Mouse (Mus musculus): ENCODE results near the gene Rell1.

Rell1 gene

GRCm38 (mm10) chr5:63891912-63892311, 76.8 kb downstream of the Rell1 start:
- no peak for DNase-seq

- no peak for DNase-seq
Observed at GRCm38 (mm10) chr5:63891241-63891640, 77.5 kb downstream of the Rell1 start.

GRCm38 (mm10) chr5:63887111-63887510, 81.6 kb downstream of the Rell1 start:
- DNase-seq = no peak

GRCm38 (mm10) chr5:63886709-63887108, 82.0 kb downstream of the Rell1 start:
- DNase-seq = no peak

- no peak for DNase-seq
Observed at GRCm38 (mm10) chr5:63886292-63886691, 82.4 kb downstream of the Rell1 start.

GRCm38 (mm10) chr5:63879026-63879425, 89.7 kb downstream of the Rell1 start:
- DNase-seq = no peak

GRCm38 (mm10) chr5:63876081-63876480, 92.6 kb downstream of the Rell1 start:
- no peak for DNase-seq

GRCm38 (mm10) chr5:63874880-63875279, 93.8 kb downstream of the Rell1 start:
- no peak for DNase-seq

- peak; percentile 17 for DNase-seq
Observed at GRCm38 (mm10) chr5:63872176-63872932, 96.3 kb downstream of the Rell1 start.

- no peak for DNase-seq
Observed at GRCm38 (mm10) chr5:63867421-63867820, 101.3 kb downstream of the Rell1 start.

GRCm38 (mm10) chr5:63858901-63859300, 109.8 kb downstream of the Rell1 start:
- no peak for DNase-seq
